Mouse (Mus musculus) ES-Bruce4 (cell line): Measurements from ENCODE around the gene Jam2.

Experiments used
- CTCF ChIP-seq: IDR thresholded peaks from one replicate; pipeline ENCODE4 v1.8.1; 2011; ENCODE audit warnings: low read depth, low read length
- POLR2A ChIP-seq: IDR thresholded peaks from one replicate; pipeline ENCODE4 v1.8.1; 2011; ENCODE audit warnings: low read length; ENCODE audit not compliant: insufficient read depth

DNA sequence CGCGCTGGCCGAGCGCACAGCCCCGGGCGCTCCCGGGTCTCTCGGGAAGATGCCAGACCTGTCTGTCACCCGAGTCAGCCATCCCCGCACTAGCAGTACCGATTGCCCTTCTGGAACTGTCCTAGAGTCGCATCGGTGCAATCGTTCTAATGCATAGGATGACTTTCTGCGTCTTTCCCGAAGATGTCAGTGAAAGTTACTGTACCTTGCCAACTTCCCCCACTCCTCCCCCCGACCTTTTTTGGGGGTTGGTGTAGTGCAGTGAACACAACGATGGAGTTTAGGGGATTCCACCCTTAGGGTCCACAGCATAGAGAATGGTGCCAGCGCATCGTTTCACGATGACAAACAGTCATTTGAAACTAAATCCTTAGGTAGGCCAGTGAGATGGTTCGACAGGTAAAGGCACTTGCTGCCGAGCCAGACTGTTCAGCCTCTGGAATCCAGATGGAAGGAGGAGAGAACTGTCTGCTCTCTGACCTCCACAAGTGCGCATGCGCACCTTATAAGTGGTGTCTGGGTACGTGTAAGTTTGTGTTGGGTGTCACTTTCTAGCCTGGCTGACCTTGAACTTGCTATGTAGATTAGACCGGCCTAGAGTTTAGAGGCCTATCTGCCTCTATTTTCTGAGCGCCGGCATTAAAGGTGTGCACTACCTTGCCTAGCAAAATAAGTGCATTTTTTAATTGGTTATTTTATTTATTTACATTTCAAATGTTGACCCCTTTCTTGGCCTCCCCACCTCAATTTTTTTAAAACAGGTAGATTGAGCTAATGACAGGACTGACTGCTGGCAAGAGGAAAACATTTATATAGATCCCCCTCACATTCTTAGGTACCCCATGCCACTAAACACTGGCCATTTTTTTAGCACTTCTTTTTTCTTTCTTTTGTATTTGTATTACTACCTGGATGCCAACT, 62.2 kb downstream of the Jam2 start:
- no peak for TF ChIP-seq POLR2A
- TF ChIP-seq CTCF: no peak
